Mouse (Mus musculus) mouse embryonic stem cell (cell line): ENCODE results near the gene Supt3.

ENCODE experiments used
- in situ Hi-C, 2 experiments: fragments of 300-500 bp; cut with MboI; formaldehyde crosslinking; loops; 1 replicate in 1 of 2; 3 replicates in 1 of 2; pipeline ENCODE4 v1.14.3; 2019 to 2020; ENCODE audit warnings: low sequenced_read_pairs in 2 of 2, low pct_unique_long_range_greater_than_20kb in 1 of 2, mixed read lengths in 1 of 2; ENCODE audit not compliant: unreplicated experiment in 1 of 2

The Supt3 gene

DNA sequence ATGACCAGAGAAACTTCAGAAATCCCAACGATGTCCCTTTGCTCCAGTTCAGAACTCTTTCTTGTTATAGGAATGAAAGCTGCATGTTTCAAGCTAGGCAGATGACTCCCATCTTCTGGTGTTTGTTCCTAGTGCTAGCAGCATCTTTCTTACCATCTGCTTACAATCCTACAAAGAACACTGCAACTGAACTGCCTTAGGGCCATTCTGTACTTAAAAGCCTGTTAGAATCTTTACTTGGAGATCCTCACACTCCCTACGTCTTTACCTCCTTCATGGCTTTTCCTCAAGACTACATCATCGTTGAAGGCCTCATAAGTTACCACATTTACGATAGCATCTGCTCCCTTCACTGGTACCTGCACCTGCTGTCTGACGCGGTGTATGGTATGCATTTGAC lies 86.2 kb downstream of the Supt3 start:
- in situ Hi-C loops: no loop called here

- in situ Hi-C loops: no loop called here
These were observed 116.6 kb downstream of the Supt3 start for GRCm38 (mm10) chr17:44893592-44893991.

- in situ Hi-C loops: no loop called here
These were observed 166.7 kb downstream of the Supt3 start for GRCm38 (mm10) chr17:44943536-44944090.

DNA sequence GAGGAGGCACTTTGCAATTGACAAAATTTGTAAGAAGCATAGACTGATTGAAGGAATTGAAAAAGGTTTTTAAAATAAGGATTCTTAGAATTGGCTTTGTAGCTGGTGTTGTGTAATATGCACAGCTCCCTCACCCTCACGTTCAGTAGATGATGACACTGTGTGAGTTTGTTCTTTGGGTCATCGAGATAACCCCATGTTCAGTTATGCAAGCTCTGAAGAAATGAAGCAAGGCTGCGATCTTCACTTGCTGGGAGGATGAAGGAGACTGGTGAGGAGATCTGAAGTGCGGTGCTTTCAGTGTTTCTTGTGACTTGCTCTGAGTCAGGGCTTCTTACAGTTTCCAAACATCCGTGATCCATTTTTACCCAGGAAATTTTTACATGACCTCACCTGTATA lies 168.4 kb downstream of the Supt3 start:
- in situ Hi-C loops: no loop called here

DNA sequence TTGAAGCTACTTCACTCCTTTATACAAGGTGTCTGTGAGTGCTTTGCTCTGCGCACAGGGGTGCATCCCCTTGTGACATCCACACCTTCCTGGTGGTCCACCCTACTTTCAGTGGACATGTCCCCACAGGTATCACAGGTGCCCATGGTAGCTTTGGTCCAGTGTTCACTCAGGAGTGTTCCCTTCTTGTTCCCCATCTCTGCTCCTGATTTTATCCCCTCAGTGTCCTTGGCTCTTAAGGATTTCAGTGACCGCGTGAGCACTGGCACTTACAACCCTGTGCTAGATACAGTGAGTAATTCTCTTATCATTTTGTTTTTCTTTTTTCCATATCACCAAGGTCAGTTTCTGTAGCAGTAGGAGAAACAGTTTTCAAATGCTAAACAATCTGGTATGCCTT lies 171.4 kb downstream of the Supt3 start:
- in situ Hi-C loops: no loop called here

GRCm38 (mm10) chr17:44956671-44957070 lies 179.7 kb downstream of the Supt3 start:
- in situ Hi-C loops: no loop called here

GRCm38 (mm10) chr17:44963051-44963798 lies 186.3 kb downstream of the Supt3 start:
- in situ Hi-C loops: no loop called here

- in situ Hi-C loops: no loop called here
These were observed 190.2 kb downstream of the Supt3 start for GRCm38 (mm10) chr17:44967186-44967585.

DNA sequence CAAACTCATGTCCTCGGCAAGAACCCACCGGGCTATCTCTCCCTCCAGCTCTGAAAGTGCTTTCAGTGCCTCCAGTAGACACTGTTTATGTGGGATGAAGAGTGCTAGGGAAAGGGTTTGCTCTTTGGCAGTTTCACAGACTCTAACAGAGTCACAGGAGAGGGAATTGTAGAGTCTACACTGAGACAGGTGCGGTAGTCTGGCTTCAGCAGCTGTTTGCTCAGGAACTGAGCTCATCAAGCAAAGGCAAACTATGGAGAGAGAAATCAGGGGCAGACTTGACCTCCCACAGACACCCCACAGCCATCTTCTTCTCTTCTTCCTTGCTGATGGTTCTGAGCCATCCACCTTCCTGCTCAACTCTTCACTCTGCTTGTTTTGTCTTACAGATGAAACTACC lies 193.3 kb downstream of the Supt3 start:
- in situ Hi-C loops: no loop called here

GRCm38 (mm10) chr17:44973489-44973888 lies 196.5 kb downstream of the Supt3 start:
- in situ Hi-C loops: no loop called here

DNA sequence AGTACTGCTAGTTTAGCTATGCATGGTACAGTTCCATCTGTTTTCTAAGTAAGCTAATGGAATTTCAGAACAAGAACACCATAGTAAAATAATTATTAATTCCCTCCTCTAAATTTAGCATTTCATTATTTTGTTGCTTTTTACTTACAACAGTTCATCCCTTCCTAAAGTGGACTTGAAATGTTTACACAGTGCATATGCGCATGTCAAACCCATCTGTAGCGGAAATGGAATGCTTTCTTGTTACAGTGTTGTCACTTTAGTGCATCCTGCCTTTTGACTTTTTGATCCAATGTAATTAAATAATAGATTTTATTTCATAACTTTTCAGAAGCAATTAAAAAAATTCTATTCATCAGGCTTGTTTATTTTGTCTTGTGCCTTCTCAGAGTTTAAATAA lies 200.7 kb downstream of the Supt3 start:
- in situ Hi-C loops: no loop called here

DNA sequence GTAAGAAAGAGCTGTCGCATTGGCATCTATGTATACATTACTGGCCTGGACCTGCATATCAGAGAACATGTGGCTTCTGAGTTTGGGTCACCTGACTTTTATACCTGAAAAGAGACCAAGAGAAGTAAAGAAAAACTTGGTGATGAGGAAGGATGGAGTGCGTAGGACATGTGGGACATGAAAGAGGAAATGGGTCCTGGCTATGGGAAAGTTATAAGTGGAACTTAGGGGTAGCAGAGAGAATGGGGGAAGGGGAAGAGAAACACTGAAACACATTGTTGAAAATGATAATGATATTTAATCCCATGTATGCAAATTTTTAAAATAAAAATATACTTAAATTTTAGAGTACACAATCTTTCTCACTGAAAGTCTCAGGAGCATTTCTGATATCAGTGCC lies 211.0 kb downstream of the Supt3 start:
- in situ Hi-C loops: no loop called here

- in situ Hi-C loops: no loop called here
These were observed 226.4 kb downstream of the Supt3 start for GRCm38 (mm10) chr17:45003311-45003710.

GRCm38 (mm10) chr17:45004477-45005170 lies 227.7 kb downstream of the Supt3 start:
- in situ Hi-C loops: no loop called here

GRCm38 (mm10) chr17:45007461-45007860 lies 230.5 kb downstream of the Supt3 start:
- in situ Hi-C loops: no loop called here

GRCm38 (mm10) chr17:45008663-45009062 lies 231.7 kb downstream of the Supt3 start:
- in situ Hi-C loops: no loop called here

DNA sequence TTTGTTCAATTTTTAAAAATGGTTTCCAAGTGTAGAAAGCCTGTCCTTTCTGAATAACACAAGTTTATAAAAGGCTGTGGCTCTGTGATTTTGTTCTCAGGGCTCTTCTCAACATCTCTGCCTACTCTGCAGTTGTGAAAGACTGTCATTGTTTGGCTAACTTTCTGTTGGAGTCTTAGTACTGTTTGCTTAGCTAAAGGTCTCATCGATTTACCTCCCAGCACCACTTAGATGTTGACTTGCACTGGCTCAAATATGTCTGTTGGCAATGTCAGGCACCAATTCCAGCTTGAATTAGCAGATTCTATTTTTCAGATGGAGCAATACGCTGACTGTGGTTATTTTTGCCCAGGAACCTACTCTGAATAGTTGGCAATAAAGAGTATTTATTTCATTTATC lies 233.5 kb downstream of the Supt3 start:
- in situ Hi-C loops: no loop called here

DNA sequence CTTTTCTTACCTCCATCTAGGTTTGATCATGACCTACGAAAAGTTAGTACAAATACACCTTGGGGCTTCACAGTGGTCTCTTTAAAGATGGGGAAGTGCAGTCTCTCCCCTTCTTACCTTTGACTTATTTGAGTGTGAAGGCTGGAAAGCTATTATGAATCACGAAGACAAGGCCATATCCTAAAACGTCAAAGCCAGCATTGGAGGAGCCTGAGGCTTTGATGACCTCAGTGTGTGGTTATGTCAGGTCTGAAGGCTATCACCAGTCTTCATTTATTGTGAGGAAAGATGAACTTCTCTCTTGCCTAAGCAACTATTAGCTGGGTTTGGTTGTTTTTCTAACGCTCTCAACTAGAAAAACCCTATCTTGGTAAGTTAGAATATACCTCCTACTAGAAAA lies 239.8 kb downstream of the Supt3 start:
- in situ Hi-C loops: no loop called here

GRCm38 (mm10) chr17:45020155-45020930 lies 243.4 kb downstream of the Supt3 start:
- in situ Hi-C loops: no loop called here
